Mouse (Mus musculus): ENCODE measurements around the gene Apbb1ip.
A peak's percentile ranks its signal among the peaks of the same experiment; 100 is the strongest.

The Apbb1ip gene

GRCm38 (mm10) chr2:22773549-22774180 is at the start of gene Apbb1ip:
Gene Apbb1ip, plus strand, starts transcription at chr2:22774094.
- no peak for DNase-seq

GRCm38 (mm10) chr2:22727113-22727512 is 46.8 kb upstream of the Apbb1ip start:
- DNase-seq, result no peak

- DNase-seq, result no peak
Observed at GRCm38 (mm10) chr2:22736134-22736533, 37.8 kb upstream of the Apbb1ip start.

GRCm38 (mm10) chr2:22739369-22739768 is 34.5 kb upstream of the Apbb1ip start:
- no peak for DNase-seq

GRCm38 (mm10) chr2:22740441-22740840 is 33.5 kb upstream of the Apbb1ip start:
- DNase-seq, result no peak

GRCm38 (mm10) chr2:22741222-22741621 is 32.7 kb upstream of the Apbb1ip start:
- DNase-seq, result no peak

DNA sequence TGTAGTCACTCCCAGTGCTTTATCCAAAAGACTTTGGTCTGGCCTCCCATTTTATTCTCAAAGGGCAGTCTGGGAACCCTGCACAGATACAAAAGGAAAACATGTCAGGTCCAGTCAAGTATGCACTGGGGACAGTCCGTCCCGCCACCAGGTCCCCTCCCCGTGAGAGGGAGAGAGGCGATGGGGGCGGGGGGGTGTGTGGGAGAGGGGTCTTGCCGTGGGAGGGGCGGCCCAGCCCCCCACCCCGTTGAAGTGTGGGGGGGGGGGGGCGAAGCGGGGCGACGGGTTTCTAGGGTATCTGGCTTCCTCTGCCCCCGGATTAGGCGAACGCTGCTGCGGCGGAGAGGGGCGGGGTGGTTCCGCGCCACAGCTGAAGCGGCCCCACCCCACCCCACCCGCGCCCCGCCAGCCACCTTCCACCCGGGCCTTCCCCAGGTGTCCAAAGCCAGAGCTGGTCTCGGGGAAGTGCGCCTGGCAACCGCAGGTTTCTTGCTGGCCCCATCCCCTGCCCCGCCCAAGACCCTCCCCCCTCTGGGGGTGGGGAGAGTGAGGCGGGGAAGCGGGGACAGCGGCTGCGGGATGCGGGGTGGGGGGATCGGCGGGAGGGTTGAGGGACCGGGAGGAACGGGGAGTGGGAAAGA is 29.7 kb upstream of the Apbb1ip start:
- DNase-seq, result peak; percentile 47

DNA sequence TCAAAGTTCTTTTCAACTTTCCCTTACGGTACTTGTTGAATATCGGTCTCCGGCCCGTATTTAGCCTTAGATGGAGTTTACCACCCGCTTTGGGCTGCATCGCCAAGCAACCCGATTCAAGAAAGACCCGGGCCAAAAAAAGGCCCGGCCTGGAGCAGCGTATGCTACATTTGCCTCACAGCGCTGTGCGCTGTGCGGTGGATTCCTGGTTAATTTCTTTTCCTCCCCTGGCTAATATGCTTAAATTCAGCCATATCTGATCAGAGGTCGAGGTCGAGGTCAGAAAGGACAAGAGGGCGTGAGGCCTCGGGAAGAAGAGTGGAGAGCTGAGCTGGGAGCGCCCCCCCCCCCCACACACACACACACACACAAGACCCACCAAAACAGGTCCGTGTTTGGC is 29.0 kb upstream of the Apbb1ip start:
- DNase-seq, result peak; percentile 16

DNA sequence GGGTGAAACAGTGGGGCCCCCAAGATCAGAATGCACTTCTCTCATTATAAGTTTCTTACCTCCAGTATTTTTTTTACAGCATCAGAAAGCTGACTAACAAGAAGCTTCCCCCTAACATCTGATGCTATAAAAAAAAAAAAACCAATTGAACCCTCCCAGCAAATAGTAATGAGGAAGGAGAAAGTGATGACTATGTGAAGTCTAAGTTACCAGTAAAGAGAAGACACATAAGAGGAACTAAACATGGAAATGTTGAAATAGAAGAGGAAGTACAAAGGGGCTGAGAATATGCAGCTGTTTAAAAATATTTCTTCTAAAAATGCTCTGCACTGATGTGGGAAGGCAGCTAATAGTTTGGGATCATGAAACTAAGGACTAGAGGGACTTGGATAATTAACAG is 27.1 kb upstream of the Apbb1ip start:
- no peak for DNase-seq

GRCm38 (mm10) chr2:22747941-22748340 is 26.0 kb upstream of the Apbb1ip start:
- no peak for DNase-seq

DNA sequence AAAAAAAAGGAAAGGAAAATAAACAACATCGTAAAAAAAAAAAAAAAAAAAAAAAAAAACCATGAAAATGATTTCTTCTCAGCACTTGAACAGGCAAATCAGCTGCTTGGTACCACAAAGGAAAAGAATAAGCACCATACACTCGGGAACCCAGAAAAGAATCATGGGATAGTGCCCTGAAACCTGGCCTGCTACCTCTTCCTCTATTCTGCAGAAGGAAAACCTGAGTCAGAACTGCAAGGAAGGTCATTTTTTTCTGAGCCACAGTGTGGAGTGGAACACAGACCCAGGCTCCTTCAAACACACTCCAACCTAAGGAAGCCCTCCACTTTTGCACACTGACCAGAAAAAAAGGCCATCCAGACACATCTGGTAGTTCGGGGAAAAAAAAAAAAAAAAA is 24.1 kb upstream of the Apbb1ip start:
- no peak for DNase-seq

GRCm38 (mm10) chr2:22752492-22752891 is 21.4 kb upstream of the Apbb1ip start:
- DNase-seq, result no peak

DNA sequence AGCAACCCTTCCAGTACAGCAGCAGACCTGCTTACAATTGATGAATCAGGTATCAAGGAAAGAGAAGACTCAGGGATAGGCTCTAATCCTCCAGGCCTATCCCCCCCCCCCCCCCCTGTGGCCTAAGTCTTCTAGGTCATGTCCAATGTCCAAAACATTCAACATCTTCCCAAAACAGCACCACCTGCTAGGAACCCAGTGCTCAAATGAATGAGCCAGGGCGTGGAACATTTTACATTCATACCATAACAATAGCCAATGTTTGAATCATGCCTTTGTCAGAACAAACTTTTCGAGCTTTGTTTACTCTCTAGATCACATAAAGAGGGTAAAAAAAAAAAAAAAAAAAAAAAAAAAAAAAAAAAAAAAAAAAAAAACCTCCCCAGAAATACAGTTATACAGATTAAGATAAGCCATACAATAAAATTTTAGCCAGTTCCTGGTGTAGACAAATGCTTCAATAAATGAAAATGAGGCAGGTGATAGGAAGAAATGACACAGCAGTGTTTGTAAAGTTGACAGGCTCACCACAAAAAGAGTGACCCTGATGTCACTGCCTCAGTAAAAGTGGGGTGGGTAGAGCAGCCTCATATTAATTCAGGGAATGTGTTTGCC is 20.3 kb upstream of the Apbb1ip start:
- no peak for DNase-seq

DNA sequence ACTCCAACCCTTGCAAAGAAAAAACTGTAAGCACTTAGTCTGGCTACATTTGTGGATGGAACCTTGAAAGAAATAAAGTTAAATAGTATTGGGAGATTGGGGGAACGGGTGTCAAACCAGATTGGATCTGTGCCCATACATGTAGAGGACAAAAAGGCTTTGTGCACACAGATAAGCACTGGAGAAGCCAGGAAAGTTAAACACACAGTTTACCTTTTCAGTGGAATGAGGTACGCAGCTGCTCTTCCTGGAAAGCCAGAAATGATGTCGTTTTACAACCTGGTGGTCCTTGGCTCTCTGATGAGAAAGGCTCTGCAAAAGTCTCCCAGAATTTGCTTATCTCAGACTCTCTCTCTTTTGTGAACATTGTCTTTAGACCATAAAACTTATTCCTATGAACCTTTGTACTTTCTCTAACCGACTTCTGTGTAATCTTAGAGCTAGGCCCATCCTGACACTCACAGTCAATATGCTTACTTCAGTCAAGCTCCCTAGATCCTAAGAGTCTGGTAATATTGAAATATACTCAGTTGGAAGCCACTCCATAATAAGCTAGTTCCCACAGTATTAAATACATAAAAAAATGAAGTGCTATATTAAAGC is 19.6 kb upstream of the Apbb1ip start:
- DNase-seq, result no peak

GRCm38 (mm10) chr2:22755561-22755960 is 18.3 kb upstream of the Apbb1ip start:
- no peak for DNase-seq

GRCm38 (mm10) chr2:22758310-22758972 is 15.5 kb upstream of the Apbb1ip start:
- peak; percentile 56 for DNase-seq

DNA sequence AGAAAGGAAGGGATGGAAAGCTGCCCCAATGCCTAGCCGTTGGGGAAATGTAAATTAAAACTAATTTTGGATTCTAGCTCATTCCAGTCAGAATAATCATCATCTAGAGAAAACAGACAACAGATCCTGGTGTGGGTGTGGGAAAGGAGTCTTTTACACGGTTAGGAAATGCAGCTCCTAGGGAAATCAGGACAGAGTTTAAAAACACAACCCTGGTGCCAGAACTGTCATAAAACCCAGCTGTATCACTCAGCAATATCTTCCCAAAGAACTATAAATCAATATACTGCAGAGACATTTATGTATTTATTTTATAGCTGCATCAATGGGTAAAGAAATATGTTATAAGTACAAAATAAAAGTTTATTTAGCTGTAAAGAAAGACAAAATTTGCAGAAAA is 13.4 kb upstream of the Apbb1ip start:
- no peak for DNase-seq

DNA sequence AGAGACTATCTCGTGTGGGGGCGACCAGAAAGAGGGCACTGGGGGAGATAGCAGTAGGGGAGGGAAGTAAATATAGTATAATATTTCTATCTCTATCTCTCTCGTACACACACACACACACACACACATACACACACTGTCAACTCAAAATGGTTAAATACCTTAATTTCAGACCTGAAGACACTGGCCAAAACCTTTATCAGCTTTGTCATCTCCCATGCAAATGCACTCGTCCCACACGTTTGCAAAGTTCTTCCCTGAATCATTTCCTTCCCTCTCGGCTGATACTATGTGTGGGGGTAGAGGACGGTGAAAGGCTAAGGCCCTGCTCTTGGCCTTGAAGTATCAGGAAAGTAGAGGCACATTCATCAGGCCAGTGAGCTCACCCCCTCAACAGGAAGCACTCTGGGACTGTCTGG is 12.8 kb upstream of the Apbb1ip start:
- DNase-seq, result no peak

- no peak for DNase-seq
Observed at GRCm38 (mm10) chr2:22764774-22765387, 9.0 kb upstream of the Apbb1ip start.

GRCm38 (mm10) chr2:22771311-22771710 is 2.6 kb upstream of the Apbb1ip start:
- DNase-seq, result no peak

DNA sequence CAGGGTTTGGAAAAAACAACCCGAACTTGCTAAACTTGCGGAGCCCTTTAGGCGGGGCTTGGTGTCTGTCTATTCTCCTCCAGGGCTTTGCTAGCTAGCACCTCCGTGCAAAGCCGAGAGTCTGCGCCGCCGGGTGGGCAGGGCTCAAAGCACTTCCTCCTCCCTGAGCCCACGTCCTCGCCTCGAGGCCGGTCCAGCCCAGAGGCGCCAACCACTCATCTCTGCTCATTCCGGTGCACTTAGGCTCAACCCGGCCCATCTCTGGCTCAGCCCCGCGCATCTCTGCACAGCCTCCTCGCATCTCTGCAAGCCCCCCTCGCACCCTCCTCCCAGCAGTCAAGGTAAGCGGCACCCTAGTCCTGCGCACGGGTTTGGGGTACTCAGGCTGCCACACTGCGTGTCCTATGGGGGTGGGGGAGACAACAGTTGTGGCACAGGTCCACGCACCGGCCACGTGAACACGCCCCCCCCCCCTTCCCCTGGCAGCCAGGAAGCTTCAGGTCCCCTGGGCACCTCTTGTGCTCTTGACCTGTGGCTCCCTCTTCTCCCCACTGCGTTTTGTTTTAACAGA is 372 bp downstream of the Apbb1ip start:
- peak; percentile 40 for DNase-seq

GRCm38 (mm10) chr2:22775213-22775612 is 1.3 kb downstream of the Apbb1ip start:
- DNase-seq, result no peak

- DNase-seq, result no peak
Observed at GRCm38 (mm10) chr2:22775681-22776080, 1.8 kb downstream of the Apbb1ip start.

Measured in right cerebral cortex, postnatal 4 days (tissue).